Mouse (Mus musculus) ES-Bruce4 (cell line): ENCODE data around the gene Tvp23b. TPM values are rescaled to one million over a fixed set of nuclear protein-coding genes. Genes with fewer than 3 reads are reported as not detected.
A peak's percentile ranks its signal among the peaks of the same experiment; 100 is the strongest.

ENCODE experiments used
- H3K27ac ChIP-seq: 2 replicates; pipeline ENCODE4 v1.5.1; 2012; ENCODE audit warnings: low read length, inconsistent platforms; ENCODE audit not compliant: insufficient read depth
- H3K27me3 ChIP-seq: 2 replicates; pipeline ENCODE4 v1.6.1; 2012; ENCODE audit warnings: mild to moderate bottlenecking, low read length, inconsistent platforms; ENCODE audit not compliant: control insufficient read depth, poor library complexity, insufficient read depth, severe bottlenecking
- H3K36me3 ChIP-seq: 2 replicates; pipeline ENCODE4 v1.6.1; 2012; ENCODE audit warnings: inconsistent platforms, mild to moderate bottlenecking, low read length, moderate library complexity; ENCODE audit not compliant: control insufficient read depth, poor library complexity, insufficient read depth, severe bottlenecking
- H3K4me1 ChIP-seq: one replicate; pipeline ENCODE4 v1.8.1; 2011; ENCODE audit warnings: low read length; ENCODE audit not compliant: control insufficient read depth, insufficient read depth
- H3K4me3 ChIP-seq: 2 replicates; pipeline ENCODE4 v1.5.1; 2011; ENCODE audit warnings: low read depth, mild to moderate bottlenecking, low read length
- H3K9ac ChIP-seq: 2 replicates; pipeline ENCODE4 v1.6.1; 2012; ENCODE audit warnings: low read depth, mild to moderate bottlenecking, inconsistent platforms; ENCODE audit not compliant: poor library complexity, severe bottlenecking
- H3K9me3 ChIP-seq: replicated peaks from 2 replicates; pipeline ENCODE4 v1.6.1; 2012; ENCODE audit warnings: mild to moderate bottlenecking, low read length, inconsistent platforms; ENCODE audit not compliant: control insufficient read depth, poor library complexity, insufficient read depth, severe bottlenecking
- CTCF ChIP-seq: IDR thresholded peaks from one replicate; pipeline ENCODE4 v1.8.1; 2011; ENCODE audit warnings: low read depth, low read length
- EP300 ChIP-seq: IDR thresholded peaks from 2 replicates; pipeline ENCODE4 v1.6.1; 2011; ENCODE audit warnings: low read depth, low read length; ENCODE audit not compliant: insufficient read depth
- POLR2A ChIP-seq: IDR thresholded peaks from one replicate; pipeline ENCODE4 v1.8.1; 2011; ENCODE audit warnings: low read length; ENCODE audit not compliant: insufficient read depth
- polyA plus RNA-seq: library from polyadenylated mRNA; stranded (reverse); fragments of >200 nt; gene quantifications from 2 replicates; pipeline ENCODE4 v1.2.4, GENCODE M21; 2011; ENCODE audit warnings: low read depth; ENCODE audit not compliant: missing spikeins, insufficient read depth, insufficient read length

Gene Tvp23b
- polyA plus RNA-seq, 1 experiment = 42.3 TPM

GRCm38 (mm10) chr11:62930574-62930973, 51.3 kb downstream of the Tvp23b start:
- Histone ChIP-seq H3K4me1 (no peaks in the 10 kb centered on the region), H3K9me3 (no peaks in the 10 kb centered on the region), H3K36me3 (no peaks in the 10 kb centered on the region), H3K9ac (no peak overlapping the region), H3K27me3 (no peaks in the 10 kb centered on the region), H3K27ac (no peak overlapping the region), H3K4me3 (no peak overlapping the region)
- TF ChIP-seq POLR2A (no peak), EP300 (no peak), CTCF (no peak)

DNA sequence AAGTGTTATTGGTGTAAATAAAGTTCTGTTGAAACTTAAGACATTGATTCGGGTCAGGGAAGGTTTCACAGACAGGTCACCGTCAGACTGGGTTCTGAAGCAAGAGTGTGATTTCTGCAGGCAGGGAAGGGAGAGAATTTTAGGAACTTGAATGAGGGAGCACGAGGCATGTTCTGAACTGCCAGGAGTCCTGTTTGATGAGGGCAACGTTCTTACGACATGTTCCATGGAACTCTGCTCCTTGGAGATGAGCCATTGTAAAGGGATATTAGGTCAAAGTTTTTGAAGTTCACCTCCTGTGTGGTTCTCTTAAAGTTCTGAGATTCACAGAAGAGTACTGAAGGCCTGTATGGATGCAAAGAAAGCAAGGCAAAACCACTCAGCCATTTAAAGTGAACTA, 51.9 kb downstream of the Tvp23b start:
- TF ChIP-seq EP300 (no peak), CTCF (no peak), POLR2A (no peak)
- H3K9me3 ChIP-seq = no peaks in the 10 kb centered on the region
- no peak overlapping the region for H3K9ac ChIP-seq
- no peak overlapping the region for H3K27ac ChIP-seq
- H3K27me3 ChIP-seq = no peaks in the 10 kb centered on the region
- H3K4me1 ChIP-seq = no peaks in the 10 kb centered on the region
- H3K36me3 ChIP-seq = no peaks in the 10 kb centered on the region
- no peak overlapping the region for H3K4me3 ChIP-seq

- H3K27me3 ChIP-seq = no peaks in the 10 kb centered on the region
- H3K4me3 ChIP-seq = no peak overlapping the region
- no peak overlapping the region for H3K9ac ChIP-seq
- no peak overlapping the region for H3K27ac ChIP-seq
- H3K36me3 ChIP-seq = no peaks in the 10 kb centered on the region
- TF ChIP-seq POLR2A (no peak), CTCF (peak; percentile 49)
- H3K9me3 ChIP-seq = no peaks in the 10 kb centered on the region
- no peaks in the 10 kb centered on the region for H3K4me1 ChIP-seq
These were observed 53.8 kb downstream of the Tvp23b start for GRCm38 (mm10) chr11:62933099-62933498.

- Histone ChIP-seq H3K4me3 (no peak overlapping the region), H3K4me1 (no peaks in the 10 kb centered on the region), H3K27ac (no peak overlapping the region), H3K27me3 (no peaks in the 10 kb centered on the region), H3K9ac (no peak overlapping the region), H3K36me3 (no peaks in the 10 kb centered on the region), H3K9me3 (no peaks in the 10 kb centered on the region)
- TF ChIP-seq EP300 (no peak), POLR2A (no peak), CTCF (no peak)
These were observed 55.7 kb downstream of the Tvp23b start for GRCm38 (mm10) chr11:62934795-62935514.

DNA sequence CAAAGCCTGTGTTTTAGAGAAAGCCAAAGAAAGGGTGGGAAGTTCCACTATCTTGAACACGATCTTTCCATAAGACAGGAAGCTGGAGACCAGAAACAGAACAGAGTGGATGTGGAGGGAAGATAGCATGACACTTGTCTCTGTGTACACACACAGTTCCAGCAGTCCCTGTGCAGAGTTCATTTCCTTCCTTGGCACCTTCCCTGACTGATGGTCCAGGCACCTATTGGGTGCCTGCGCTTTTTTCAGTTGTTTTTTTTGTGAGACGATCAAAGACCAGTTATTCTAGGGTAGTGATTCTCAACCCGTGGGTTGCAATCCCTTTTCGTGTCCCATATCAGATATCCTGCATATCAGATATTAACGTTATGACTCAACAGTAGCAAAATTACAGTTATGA, 58.7 kb downstream of the Tvp23b start:
- Histone ChIP-seq H3K27ac (no peak overlapping the region), H3K27me3 (no peaks in the 10 kb centered on the region), H3K9ac (no peak overlapping the region), H3K9me3 (no peaks in the 10 kb centered on the region), H3K4me3 (no peak overlapping the region), H3K36me3 (no peaks in the 10 kb centered on the region), H3K4me1 (no peaks in the 10 kb centered on the region)
- no peak for TF ChIP-seq CTCF

DNA sequence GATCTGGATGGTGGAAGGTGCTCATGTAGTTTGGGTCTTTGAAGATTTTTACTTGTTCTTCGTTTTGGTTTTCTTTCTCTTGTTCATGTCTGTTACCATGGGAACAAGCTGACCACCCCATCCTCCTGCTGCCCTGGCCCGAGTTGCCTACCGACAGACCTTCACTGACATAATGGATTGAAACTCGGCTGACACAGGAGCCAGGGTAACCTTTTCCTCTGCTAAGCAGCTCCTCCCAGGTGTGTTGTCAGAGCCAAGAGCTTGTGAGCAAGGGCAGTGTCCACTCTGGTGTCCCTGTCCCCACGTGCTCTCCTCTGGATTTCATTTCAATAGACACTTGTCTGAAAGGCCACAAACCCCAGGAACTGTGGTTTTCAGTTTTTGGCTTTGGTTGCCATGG, 59.7 kb downstream of the Tvp23b start:
- TF ChIP-seq POLR2A (no peak), EP300 (no peak), CTCF (no peak)
- no peaks in the 10 kb centered on the region for H3K9me3 ChIP-seq
- H3K36me3 ChIP-seq = no peaks in the 10 kb centered on the region
- H3K9ac ChIP-seq = no peak overlapping the region
- H3K4me3 ChIP-seq = no peak overlapping the region
- no peaks in the 10 kb centered on the region for H3K27me3 ChIP-seq
- no peak overlapping the region for H3K27ac ChIP-seq
- H3K4me1 ChIP-seq = no peaks in the 10 kb centered on the region
